12 mouse cellular contexts compared by ENCODE assay signal in the genomic region with DNA sequence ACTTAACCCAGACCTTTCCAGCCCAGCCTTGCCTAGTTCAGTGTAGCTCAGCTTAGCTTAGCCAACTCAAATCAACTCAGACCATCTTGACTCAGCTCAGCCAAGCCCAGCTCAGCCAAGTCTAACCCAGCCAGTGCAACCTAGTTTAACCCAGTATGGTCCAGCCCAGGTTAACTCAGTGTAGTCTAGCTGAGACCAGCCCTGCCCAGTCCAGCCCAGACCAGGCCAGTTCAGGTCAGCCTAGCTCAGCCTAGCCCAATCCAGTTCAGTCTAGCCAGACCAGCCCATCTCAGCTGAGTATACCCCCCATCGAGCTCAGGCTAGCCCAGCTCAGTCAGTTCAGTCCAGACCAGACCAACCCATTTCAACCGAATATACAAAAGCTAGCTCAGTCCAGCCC.
DNase-seq lines count a peak whose midpoint lies in the region; ATAC-seq lines count a peak whose summit lies in the region.
"Had no signal": no experiment of that assay in that cellular context is flagged by ENCODE, and none has a peak within 500 bp of the region (broad histone marks: within the 10 kb centered on the region; RNA-seq: fewer than 3 reads in every experiment).

No protein-coding gene starts in this region.

- H3K4me3 ChIP-seq in hindbrain, embryonic 11.5 days (ENCODE audit: low read depth, low read length), result no peak overlapping the region
- H3K4me3 ChIP-seq in hindbrain, embryonic 10.5 days, result no peak overlapping the region
- H3K4me3 ChIP-seq in midbrain, embryonic 12.5 days, result no peak overlapping the region
- H3K4me3 ChIP-seq in midbrain, embryonic 15.5 days, result no peak overlapping the region
- no peak overlapping the region for H3K4me3 ChIP-seq in limb, embryonic 13.5 days
- H3K4me3 ChIP-seq: layer of hippocampus, adult 2 months had no signal

- peak; percentile 48 for ATAC-seq in hindbrain, embryonic 11.5 days (ENCODE audit: low FRiP score)
- peak; percentile 34 for ATAC-seq in midbrain, embryonic 12.5 days (ENCODE audit: low FRiP score, low read depth)
- ATAC-seq in midbrain, embryonic 15.5 days (replicated peaks), result no peak
- ATAC-seq in limb, embryonic 13.5 days (ENCODE audit: low FRiP score, low read depth), result 0 out of 2 replicates have a peak, but pooled peaks have one; percentile 37

- no peak overlapping the region for H3K9ac ChIP-seq in hindbrain, embryonic 11.5 days (ENCODE audit: low read depth, low read length)
- H3K9ac ChIP-seq in midbrain, embryonic 12.5 days (replicated peaks), result no peak overlapping the region
- no peak overlapping the region for H3K9ac ChIP-seq in midbrain, embryonic 15.5 days
- H3K9ac ChIP-seq in limb, embryonic 13.5 days, result no peak overlapping the region

- WGBS in hindbrain, embryonic 11.5 days, result 85% methylated on average over 2 of the region's 2 CpGs
- 82% methylated on average over 2 of the region's 2 CpGs for WGBS in hindbrain, embryonic 10.5 days
- 83% methylated on average over 2 of the region's 2 CpGs for WGBS in midbrain, embryonic 12.5 days
- WGBS in midbrain, embryonic 15.5 days, result 79% methylated on average over 2 of the region's 2 CpGs
- WGBS in limb, embryonic 13.5 days, result 78% methylated on average over 2 of the region's 2 CpGs

- no peak overlapping the region for H3K27ac ChIP-seq in hindbrain, embryonic 11.5 days (ENCODE audit: low read depth, low read length)
- H3K27ac ChIP-seq in hindbrain, embryonic 10.5 days, result no peak overlapping the region
- no peak overlapping the region for H3K27ac ChIP-seq in midbrain, embryonic 12.5 days (replicated peaks)
- no peak overlapping the region for H3K27ac ChIP-seq in midbrain, embryonic 15.5 days
- H3K27ac ChIP-seq in limb, embryonic 13.5 days, result no peak overlapping the region
- H3K27ac ChIP-seq: layer of hippocampus, adult 2 months had no signal

- no peaks in the 10 kb centered on the region for H3K36me3 ChIP-seq in hindbrain, embryonic 11.5 days (ENCODE audit: control insufficient read depth, insufficient read depth, low read length)
- H3K36me3 ChIP-seq in hindbrain, embryonic 10.5 days, result no peaks in the 10 kb centered on the region
- no peaks in the 10 kb centered on the region for H3K36me3 ChIP-seq in midbrain, embryonic 12.5 days
- no peaks in the 10 kb centered on the region for H3K36me3 ChIP-seq in midbrain, embryonic 15.5 days (replicated peaks)
- no peaks in the 10 kb centered on the region for H3K36me3 ChIP-seq in limb, embryonic 13.5 days

- no peaks in the 10 kb centered on the region for H3K4me1 ChIP-seq in hindbrain, embryonic 11.5 days (replicated peaks; ENCODE audit: control insufficient read depth, insufficient read depth, low read length)
- H3K4me1 ChIP-seq in hindbrain, embryonic 10.5 days (replicated peaks), result no peaks in the 10 kb centered on the region; the same call in 1 of the 2 replicates
- no peaks in the 10 kb centered on the region for H3K4me1 ChIP-seq in midbrain, embryonic 12.5 days
- no peaks in the 10 kb centered on the region for H3K4me1 ChIP-seq in midbrain, embryonic 15.5 days
- H3K4me1 ChIP-seq in limb, embryonic 13.5 days, result no peaks in the 10 kb centered on the region

- H3K4me2 ChIP-seq in hindbrain, embryonic 11.5 days (replicated peaks; ENCODE audit: low read depth, low read length), result no peak overlapping the region
- H3K4me2 ChIP-seq in midbrain, embryonic 12.5 days (replicated peaks), result no peak overlapping the region
- no peak overlapping the region for H3K4me2 ChIP-seq in midbrain, embryonic 15.5 days
- no peak overlapping the region for H3K4me2 ChIP-seq in limb, embryonic 13.5 days (replicated peaks)

- DNase-seq in hindbrain, embryonic 11.5 days (ENCODE audit: low spot score), result no peak
- no peak for DNase-seq in hindbrain, embryonic 10.5 days (ENCODE audit: low spot score)
- DNase-seq in adrenal gland, postnatal 10 days, result no peak
- no peak for DNase-seq in thymus, postnatal 0 days (ENCODE audit: low spot score)
- DNase-seq: cerebellum, adult 9-10 months; gastrocnemius, postnatal 10 days; heart, postnatal 36 days; left cerebral cortex, postnatal 4 days had no signal

- H3K27me3 ChIP-seq in hindbrain, embryonic 11.5 days (ENCODE audit: control insufficient read depth, insufficient read depth, low read length), result no peaks in the 10 kb centered on the region
- H3K27me3 ChIP-seq in hindbrain, embryonic 10.5 days (ENCODE audit: insufficient read depth, poor library complexity, severe bottlenecking), result no peaks in the 10 kb centered on the region
- H3K27me3 ChIP-seq in midbrain, embryonic 12.5 days, result no peaks in the 10 kb centered on the region
- no peaks in the 10 kb centered on the region for H3K27me3 ChIP-seq in midbrain, embryonic 15.5 days (replicated peaks)
- H3K27me3 ChIP-seq in limb, embryonic 13.5 days, result no peaks in the 10 kb centered on the region

- no peaks in the 10 kb centered on the region for H3K9me3 ChIP-seq in hindbrain, embryonic 11.5 days (ENCODE audit: control insufficient read depth, low read length)
- no peaks in the 10 kb centered on the region for H3K9me3 ChIP-seq in hindbrain, embryonic 10.5 days
- H3K9me3 ChIP-seq in midbrain, embryonic 12.5 days, result no peaks in the 10 kb centered on the region
- H3K9me3 ChIP-seq in midbrain, embryonic 15.5 days, result no peaks in the 10 kb centered on the region
- H3K9me3 ChIP-seq in limb, embryonic 13.5 days, result no peaks in the 10 kb centered on the region
